Mouse (Mus musculus) Patski (cell line): ENCODE results near the gene Whrn. TPM values are rescaled to one million over a fixed set of nuclear protein-coding genes. Genes with fewer than 3 reads are reported as not detected.

ENCODE experiments used
- ATAC-seq: fragments of 100-300 bp; one replicate; pipeline ENCODE4 v1.8.0; 2021
- CTCF ChIA-PET: fragments of 350-600 bp; sonication (Branson Sonifier 250); formaldehyde crosslinking; loops from one replicate; lab custom pipeline; 2022; ENCODE audit warnings: inconsistent platforms; lab: Charles Lee
- POLR2A ChIA-PET: fragments of 350-600 bp; sonication (Branson Sonifier 250); formaldehyde crosslinking; loops from one replicate; lab custom pipeline; 2022; ENCODE audit warnings: antibody characterized with exemption, inconsistent platforms; lab: Charles Lee
- DNase-seq: peaks from one replicate; pipeline ENCODE4 v3.0.0-alpha.2; 2011; ENCODE audit warnings: low read depth, low spot score
- H3K27me3 ChIP-seq: fragments of 371-371 bp; one replicate; pipeline ENCODE4 v1.5.1; 2021
- CTCF ChIP-seq: fragments of 100-300 bp; IDR thresholded peaks from one replicate; pipeline ENCODE4 v1.5.1; 2021
- in situ Hi-C: fragments of 300-500 bp; cut with MboI; formaldehyde crosslinking; loops from 3 replicates; pipeline ENCODE4 v1.11.1; 2018; ENCODE audit warnings: low pct_unique_long_range_greater_than_20kb, mixed read lengths
- polyA plus RNA-seq: library from polyadenylated mRNA; unstranded; gene quantifications from one replicate; pipeline ENCODE4 v1.2.3, GENCODE M21; 2021

The Whrn gene
- polyA plus RNA-seq, 1 experiment from 2014 or later: 31.0 TPM

GRCm38 (mm10) chr4:63370897-63371296 lies 124.9 kb downstream of the Whrn start:
- POLR2A ChIA-PET: no interaction called here
- CTCF ChIA-PET: interaction anchor here (1.1 kb wide), 1 partner anchor 190 kb away, joined by 4 read pairs; no protein-coding TSS in a partner anchor
- in situ Hi-C loops: no loop called here
- ATAC-seq (no peak), DNase-seq (no peak)
- no peak for TF ChIP-seq CTCF
- no peaks in the 10 kb centered on the region for H3K27me3 ChIP-seq

- no peak for DNase-seq
- in situ Hi-C loops: no loop called here
- H3K27me3 ChIP-seq: no peaks in the 10 kb centered on the region
- TF ChIP-seq CTCF: no peak
- ChIA-PET POLR2A (no interaction called here), CTCF (interaction anchor here (0.8 to 1.6 kb wide), 7 partner anchors 13 to 308 kb away, joined by 3 to 4 read pairs (median 3); partner anchors contain the start of gene Orm3)
- peak; percentile 44 for ATAC-seq
Observed at GRCm38 (mm10) chr4:63368577-63368976, 127.2 kb downstream of the Whrn start.

Other genes with a start within 250 kb of the Whrn start
- 0.42 TPM for gene Orm1, start 151.4 kb downstream of the Whrn start, polyA plus RNA-seq
- 0.08 TPM for gene Orm3, start 139.8 kb downstream of the Whrn start, polyA plus RNA-seq
- 1.7 TPM for gene Orm2, start 133.5 kb downstream of the Whrn start, polyA plus RNA-seq
- gene Akna, start 92.6 kb downstream of the Whrn start, polyA plus RNA-seq: 4.7 TPM
- gene Atp6v1g1, start 48.8 kb upstream of the Whrn start, polyA plus RNA-seq: 230 TPM
- 9.5 TPM for gene Tmem268, start 62.8 kb upstream of the Whrn start, polyA plus RNA-seq
- gene Gm11213, start 109.3 kb upstream of the Whrn start, polyA plus RNA-seq: not detected
- not detected for gene Tex48, start 126.4 kb upstream of the Whrn start, polyA plus RNA-seq
- gene Gm11214, start 167.4 kb upstream of the Whrn start, polyA plus RNA-seq: not detected
- 0.03 TPM for gene Tnfsf15, start 249.1 kb upstream of the Whrn start, polyA plus RNA-seq